In genomic region chr8:57803821-57804220, GRCm38 (mm10) we compare ENCODE assay signal across 22 mouse cellular contexts.
DNase-seq lines count a peak whose midpoint lies in the region; ATAC-seq and TF ChIP-seq lines count a peak whose summit lies in the region.
"Had no signal": no experiment of that assay in that cellular context is flagged by ENCODE, and none has a peak within 500 bp of the region (broad histone marks: within the 10 kb centered on the region; RNA-seq: fewer than 3 reads in every experiment).

No protein-coding gene starts in this region.

- ATAC-seq in inflammation-experienced regulatory T-cells, adult 6 months: no peak
- ATAC-seq: activated CD4-positive, CD25-positive, alpha-beta regulatory T cell, adult 4 months; CD4-positive, CD25-positive, alpha-beta regulatory T cell, adult 4 months; Patski had no signal

- 44% methylated on average over 8 of the region's 8 CpGs for WGBS in olfactory bulb, adult 2 months

- DNase-seq in MN1 (ENCODE audit: low spot score): peak; percentile 88
- peak; percentile 66 for DNase-seq in brain, adult 2 months (ENCODE audit: low read depth, low spot score)
- no peak for DNase-seq in layer of hippocampus, postnatal 36 days
- no peak for DNase-seq in T-cell, adult 2 months (ENCODE audit: low spot score)
- DNase-seq: adrenal gland, adult 2 months; adrenal gland, adult 8-10 months; adrenal gland, postnatal 10 days; adrenal gland, postnatal 14 days; adrenal gland, postnatal 25 days; adrenal gland, postnatal 36 days; B cell, adult 2 months; cerebellum, adult 11 months; cerebellum, adult 11-12 months; cerebellum, adult 18-20 months; cerebellum, adult 2 months; cerebellum, adult 8-10 months; cerebellum, adult 9-10 months had no signal

- peaks cover 6% of the 10 kb centered on the region for H3K4me1 ChIP-seq in olfactory bulb, adult 2 months (ENCODE audit: control insufficient read depth, insufficient read depth, low read length)

- no peak for TF ChIP-seq POLR2A in olfactory bulb, adult 2 months (IDR thresholded peaks at IDR 0.05; ENCODE audit: insufficient read depth, low read depth, low read length)

- no peak overlapping the region for H3K4me3 ChIP-seq in olfactory bulb, adult 2 months (ENCODE audit: insufficient read depth, low read depth, low read length)

- no peak for TF ChIP-seq CTCF in olfactory bulb, adult 2 months (IDR thresholded peaks at IDR 0.05; ENCODE audit: insufficient read depth, low read depth, low read length)

- H3K27ac ChIP-seq in olfactory bulb, adult 2 months (ENCODE audit: insufficient read depth, low read depth, low read length): peak overlapping the region; percentile 53

Comparison
In these comparisons a context has a peak if more than half of its experiments do, and no peak if none do; other contexts are left out.
1. DNase-seq: peak in MN1 (single experiment) and brain, adult 2 months (single experiment); none in layer of hippocampus, postnatal 36 days (0 of 2) and T-cell, adult 2 months (single experiment).